Mouse (Mus musculus): ENCODE data around the gene Arid3a. TPM values are rescaled to one million over a fixed set of nuclear protein-coding genes. Genes with fewer than 3 reads are reported as not detected.

Arid3a gene
- total RNA-seq (2012; rRNA removed) = 10.8 and 16.3 TPM in 2 replicates

GRCm38 (mm10) chr10:79926491-79927323 lies at the start of gene Arid3a:
Gene Arid3a, plus strand, starts transcription at chr10:79927043.
- Histone ChIP-seq H3K4me3 (ENCODE audit: insufficient read depth in 1 of 2, low read depth in 1 of 2, low read length in 2 of 2, poor library complexity in 1 of 2, severe bottlenecking in 1 of 2) (peak within 1 kb of the TSS; percentile 81 to 96), H3K9me3 (ENCODE audit: control insufficient read depth, insufficient read depth, low read depth, low read length) (no peaks in the 10 kb centered on the region), H3K27ac (ENCODE audit: insufficient read depth, low read depth, low read length, poor library complexity, severe bottlenecking) (peak within 1 kb of the TSS; percentile 36; the same call in 1 of the 2 replicates), H3K36me3 (ENCODE audit: control insufficient read depth, insufficient read depth, low read length, poor library complexity, severe bottlenecking) (no peaks in the 10 kb centered on the region), H3K4me1 (ENCODE audit: control insufficient read depth in 2 of 2, insufficient read depth in 2 of 2, low read length in 2 of 2, poor library complexity in 1 of 2) (peaks cover 0 to 6% of the 10 kb centered on the region in 2 experiments; a peak in 2 of 4 replicates), H3K9ac (ENCODE audit: insufficient read depth, low read depth, low read length, poor library complexity, severe bottlenecking) (peak within 1 kb of the TSS; percentile 82)
- peak; percentile 83 for DNase-seq (ENCODE audit: low read depth, low spot score)
- TF ChIP-seq HCFC1 (IDR thresholded peaks at IDR 0.05; ENCODE audit: borderline replicate concordance, insufficient read depth, low read length) (peak; percentile 71; the same call in 1 of the 2 replicates), ZC3H11A (IDR thresholded peaks at IDR 0.05; ENCODE audit: borderline replicate concordance, low read depth, low read length) (no peak), MAFK (IDR thresholded peaks at IDR 0.05; ENCODE audit: insufficient read depth, low read depth, low read length) (no peak), ZNF384 (IDR thresholded peaks at IDR 0.05; ENCODE audit: low read depth, low read length) (no peak), CHD2 (IDR thresholded peaks at IDR 0.05; ENCODE audit: low read depth, low read length) (peak; percentile 94)
- in situ Hi-C loops (cut with MboI; ENCODE audit: low sequenced_read_pairs in 2 of 2, unreplicated experiment in 2 of 2) = no loop called here

GRCm38 (mm10) chr10:79877174-79877573 lies 49.7 kb upstream of the Arid3a start:
- TF ChIP-seq CHD2 (IDR thresholded peaks at IDR 0.05; ENCODE audit: low read depth, low read length) = no peak
- no peak for TF ChIP-seq MAFK (IDR thresholded peaks at IDR 0.05; ENCODE audit: insufficient read depth, low read depth, low read length)
- no peak for TF ChIP-seq ZNF384 (IDR thresholded peaks at IDR 0.05; ENCODE audit: low read depth, low read length)
- TF ChIP-seq HCFC1 (IDR thresholded peaks at IDR 0.05; ENCODE audit: borderline replicate concordance, insufficient read depth, low read length) = no peak
- TF ChIP-seq ZC3H11A (IDR thresholded peaks at IDR 0.05; ENCODE audit: borderline replicate concordance, low read depth, low read length) = no peak
- in situ Hi-C loops (cut with MboI; ENCODE audit: low sequenced_read_pairs in 2 of 2, unreplicated experiment in 2 of 2) = no loop called here
- H3K27ac ChIP-seq (ENCODE audit: insufficient read depth, low read depth, low read length, poor library complexity, severe bottlenecking) = no peak overlapping the region
- no peaks in the 10 kb centered on the region for H3K9me3 ChIP-seq (ENCODE audit: control insufficient read depth, insufficient read depth, low read depth, low read length)
- H3K4me1 ChIP-seq (ENCODE audit: control insufficient read depth in 2 of 2, insufficient read depth in 2 of 2, low read length in 2 of 2, poor library complexity in 1 of 2) = peaks cover 0 to 15% of the 10 kb centered on the region in 2 experiments; a peak in 1 of 4 replicates
- no peak overlapping the region for H3K4me3 ChIP-seq (ENCODE audit: insufficient read depth in 1 of 2, low read depth in 1 of 2, low read length in 2 of 2, poor library complexity in 1 of 2, severe bottlenecking in 1 of 2)
- no peaks in the 10 kb centered on the region for H3K36me3 ChIP-seq (ENCODE audit: control insufficient read depth, insufficient read depth, low read length, poor library complexity, severe bottlenecking)
- no peak overlapping the region for H3K9ac ChIP-seq (ENCODE audit: insufficient read depth, low read depth, low read length, poor library complexity, severe bottlenecking)
- DNase-seq (ENCODE audit: low read depth, low spot score) = no peak

GRCm38 (mm10) chr10:79877757-79878156 lies 49.1 kb upstream of the Arid3a start:
- TF ChIP-seq ZNF384 (IDR thresholded peaks at IDR 0.05; ENCODE audit: low read depth, low read length) = no peak
- no peak for TF ChIP-seq ZC3H11A (IDR thresholded peaks at IDR 0.05; ENCODE audit: borderline replicate concordance, low read depth, low read length)
- TF ChIP-seq CHD2 (IDR thresholded peaks at IDR 0.05; ENCODE audit: low read depth, low read length) = no peak
- peaks cover 0 to 19% of the 10 kb centered on the region in 2 experiments; a peak in 1 of 4 replicates for H3K4me1 ChIP-seq (ENCODE audit: control insufficient read depth in 2 of 2, insufficient read depth in 2 of 2, low read length in 2 of 2, poor library complexity in 1 of 2)

GRCm38 (mm10) chr10:79879527-79879926 lies 47.3 kb upstream of the Arid3a start:
- Histone ChIP-seq H3K4me1 (ENCODE audit: control insufficient read depth in 2 of 2, insufficient read depth in 2 of 2, low read length in 2 of 2, poor library complexity in 1 of 2) (peaks cover 0 to 19% of the 10 kb centered on the region in 2 experiments; a peak in 1 of 4 replicates), H3K9ac (ENCODE audit: insufficient read depth, low read depth, low read length, poor library complexity, severe bottlenecking) (no peak overlapping the region), H3K4me3 (ENCODE audit: insufficient read depth in 1 of 2, low read depth in 1 of 2, low read length in 2 of 2, poor library complexity in 1 of 2, severe bottlenecking in 1 of 2) (no peak overlapping the region), H3K9me3 (ENCODE audit: control insufficient read depth, insufficient read depth, low read depth, low read length) (no peaks in the 10 kb centered on the region), H3K27ac (ENCODE audit: insufficient read depth, low read depth, low read length, poor library complexity, severe bottlenecking) (no peak overlapping the region), H3K36me3 (ENCODE audit: control insufficient read depth, insufficient read depth, low read length, poor library complexity, severe bottlenecking) (no peaks in the 10 kb centered on the region)
- TF ChIP-seq MAFK (IDR thresholded peaks at IDR 0.05; ENCODE audit: insufficient read depth, low read depth, low read length) = no peak
- no peak for TF ChIP-seq CHD2 (IDR thresholded peaks at IDR 0.05; ENCODE audit: low read depth, low read length)
- TF ChIP-seq ZC3H11A (IDR thresholded peaks at IDR 0.05; ENCODE audit: borderline replicate concordance, low read depth, low read length) = no peak
- in situ Hi-C loops (cut with MboI; ENCODE audit: low sequenced_read_pairs in 2 of 2, unreplicated experiment in 2 of 2) = no loop called here
- DNase-seq (ENCODE audit: low read depth, low spot score) = no peak

More at GRCm38 (mm10) chr10:79877757-79878156, 49.1 kb upstream of the Arid3a start:
- Histone ChIP-seq H3K36me3 (ENCODE audit: control insufficient read depth, insufficient read depth, low read length, poor library complexity, severe bottlenecking) (no peaks in the 10 kb centered on the region), H3K9me3 (ENCODE audit: control insufficient read depth, insufficient read depth, low read depth, low read length) (no peaks in the 10 kb centered on the region), H3K9ac (ENCODE audit: insufficient read depth, low read depth, low read length, poor library complexity, severe bottlenecking) (no peak overlapping the region), H3K4me3 (ENCODE audit: insufficient read depth in 1 of 2, low read depth in 1 of 2, low read length in 2 of 2, poor library complexity in 1 of 2, severe bottlenecking in 1 of 2) (no peak overlapping the region), H3K27ac (ENCODE audit: insufficient read depth, low read depth, low read length, poor library complexity, severe bottlenecking) (no peak overlapping the region)
- DNase-seq (ENCODE audit: low read depth, low spot score) = no peak
- in situ Hi-C loops (cut with MboI; ENCODE audit: low sequenced_read_pairs in 2 of 2, unreplicated experiment in 2 of 2) = no loop called here
